In genomic region chr16:38361933-38362332, GRCm38 (mm10) we compare ENCODE assay signal across 8 mouse cellular contexts. TPM values are rescaled to one million over a fixed set of nuclear protein-coding genes. Genes with fewer than 3 reads are reported as not detected.
DNase-seq lines count a peak whose midpoint lies in the region; ATAC-seq and TF ChIP-seq lines count a peak whose summit lies in the region.

Gene Popdc2 (plus strand): TSS chr16:38362209.

- peaks cover 10% of the 10 kb centered on the region for H3K4me1 ChIP-seq in testis, adult 2 months (ENCODE audit: control insufficient read depth, insufficient read depth, low read length)
- peaks cover 9% of the 10 kb centered on the region for H3K4me1 ChIP-seq in limb, embryonic 12.5 days (replicated peaks)
- peaks cover 7% of the 10 kb centered on the region; the same call in 1 of the 2 replicates for H3K4me1 ChIP-seq in stomach, embryonic 16.5 days (ENCODE audit: control insufficient read depth, insufficient read depth, low read length)
- H3K4me1 ChIP-seq in forebrain, embryonic 14.5 days (ENCODE audit: control insufficient read depth, insufficient read depth, low read length) = no peaks in the 10 kb centered on the region
- H3K4me1 ChIP-seq in hindbrain, postnatal 0 days (ENCODE audit: insufficient read depth, low read length) = no peaks in the 10 kb centered on the region; the same call in 1 of the 2 replicates

- H3K4me3 ChIP-seq in testis, adult 2 months (ENCODE audit: control insufficient read depth, low read depth, low read length) = peak within 1 kb of the TSS; percentile 32
- no peak within 1 kb of the TSS for H3K4me3 ChIP-seq in limb, embryonic 12.5 days (replicated peaks)
- H3K4me3 ChIP-seq in stomach, embryonic 16.5 days (replicated peaks; ENCODE audit: low read length) = peak within 1 kb of the TSS; percentile 31
- no peak within 1 kb of the TSS for H3K4me3 ChIP-seq in forebrain, embryonic 14.5 days (ENCODE audit: low read depth, low read length)
- no peak within 1 kb of the TSS for H3K4me3 ChIP-seq in hindbrain, postnatal 0 days (ENCODE audit: low read length)

- no peaks in the 10 kb centered on the region for H3K27me3 ChIP-seq in testis, adult 2 months (ENCODE audit: control insufficient read depth, insufficient read depth, low read length)
- H3K27me3 ChIP-seq in limb, embryonic 12.5 days = no peaks in the 10 kb centered on the region
- no peaks in the 10 kb centered on the region for H3K27me3 ChIP-seq in stomach, embryonic 16.5 days (ENCODE audit: control insufficient read depth, insufficient read depth, low read length)
- H3K27me3 ChIP-seq in forebrain, embryonic 14.5 days (replicated peaks; ENCODE audit: control insufficient read depth, insufficient read depth, low read length) = no peaks in the 10 kb centered on the region
- H3K27me3 ChIP-seq in hindbrain, postnatal 0 days (ENCODE audit: insufficient read depth, low read length) = no peaks in the 10 kb centered on the region

- no peak within 1 kb of the TSS for H3K9ac ChIP-seq in limb, embryonic 12.5 days (replicated peaks)
- H3K9ac ChIP-seq in stomach, embryonic 16.5 days (ENCODE audit: low read length) = peak within 1 kb of the TSS; percentile 47
- H3K9ac ChIP-seq in forebrain, embryonic 14.5 days (ENCODE audit: low read length) = no peak within 1 kb of the TSS
- no peak within 1 kb of the TSS for H3K9ac ChIP-seq in hindbrain, postnatal 0 days (replicated peaks; ENCODE audit: low read length)

- 0 out of 2 replicates have a peak within 1 kb of the TSS, but pooled peaks have one; percentile 2 for H3K4me2 ChIP-seq in limb, embryonic 12.5 days
- H3K4me2 ChIP-seq in stomach, embryonic 16.5 days (ENCODE audit: low read depth, low read length) = peak within 1 kb of the TSS; percentile 30
- no peak within 1 kb of the TSS for H3K4me2 ChIP-seq in forebrain, embryonic 14.5 days (ENCODE audit: low read length)
- H3K4me2 ChIP-seq in hindbrain, postnatal 0 days (ENCODE audit: low read depth, low read length) = no peak within 1 kb of the TSS

- H3K9me3 ChIP-seq in limb, embryonic 12.5 days = no peaks in the 10 kb centered on the region
- H3K9me3 ChIP-seq in stomach, embryonic 16.5 days (replicated peaks; ENCODE audit: control insufficient read depth, low read length) = no peaks in the 10 kb centered on the region
- no peaks in the 10 kb centered on the region for H3K9me3 ChIP-seq in forebrain, embryonic 14.5 days (replicated peaks; ENCODE audit: control insufficient read depth, low read length)
- no peaks in the 10 kb centered on the region for H3K9me3 ChIP-seq in hindbrain, postnatal 0 days (ENCODE audit: low read length)

- no peak for TF ChIP-seq POLR2A in testis, adult 2 months (IDR thresholded peaks at IDR 0.05; ENCODE audit: control insufficient read depth, low read depth, low read length)

- no peak within 1 kb of the TSS for H3K27ac ChIP-seq in testis, adult 2 months (ENCODE audit: control insufficient read depth, insufficient read depth, low read depth, low read length)
- H3K27ac ChIP-seq in limb, embryonic 12.5 days = no peak within 1 kb of the TSS
- H3K27ac ChIP-seq in stomach, embryonic 16.5 days (ENCODE audit: low read length) = peak within 1 kb of the TSS; percentile 52
- no peak within 1 kb of the TSS for H3K27ac ChIP-seq in forebrain, embryonic 14.5 days (ENCODE audit: low read depth, low read length)
- no peak within 1 kb of the TSS for H3K27ac ChIP-seq in hindbrain, postnatal 0 days

- TF ChIP-seq CTCF in testis, adult 2 months (IDR thresholded peaks at IDR 0.05; ENCODE audit: control insufficient read depth, insufficient read depth, insufficient replicate concordance, low read depth, low read length) = no peak
- TF ChIP-seq CTCF in hindbrain, postnatal 0 days (IDR thresholded peaks at IDR 0.05; ENCODE audit: low read depth) = no peak

- 27% methylated on average over 10 of the region's 10 CpGs for WGBS in limb, embryonic 12.5 days
- 13% methylated on average over 10 of the region's 10 CpGs for WGBS in stomach, embryonic 16.5 days
- 75% methylated on average over 10 of the region's 10 CpGs for WGBS in forebrain, embryonic 14.5 days
- 54% methylated on average over 10 of the region's 10 CpGs for WGBS in hindbrain, postnatal 0 days

- H3K36me3 ChIP-seq in testis, adult 2 months (ENCODE audit: control insufficient read depth, insufficient read depth, low read length) = no peaks in the 10 kb centered on the region
- H3K36me3 ChIP-seq in limb, embryonic 12.5 days = peaks cover under 1% of the 10 kb centered on the region
- H3K36me3 ChIP-seq in stomach, embryonic 16.5 days (ENCODE audit: control insufficient read depth, insufficient read depth, low read length) = no peaks in the 10 kb centered on the region
- no peaks in the 10 kb centered on the region for H3K36me3 ChIP-seq in forebrain, embryonic 14.5 days (ENCODE audit: control insufficient read depth, insufficient read depth, low read length)
- H3K36me3 ChIP-seq in hindbrain, postnatal 0 days (ENCODE audit: insufficient read depth, low read length) = no peaks in the 10 kb centered on the region

- no peak for DNase-seq in testis, postnatal 10 days (ENCODE audit: low spot score)
- peak; percentile 88 for DNase-seq in heart, adult 9 months (ENCODE audit: low spot score in 2 of 2)
- DNase-seq in forebrain, embryonic 14.5 days (ENCODE audit: low spot score) = no peak
- DNase-seq in hindbrain, postnatal 0 days (ENCODE audit: low spot score) = no peak
- DNase-seq in right cerebral cortex, adult 2 months (ENCODE audit: low spot score in 2 of 2) = no peak

- ATAC-seq in limb, embryonic 12.5 days (ENCODE audit: insufficient number of reproducible peaks, insufficient read depth, low FRiP score, low TSS enrichment, low read depth) = no peak
- ATAC-seq in stomach, embryonic 16.5 days (ENCODE audit: insufficient read depth, low FRiP score) = peak; percentile 56; the same call in 1 of the 2 replicates
- ATAC-seq in forebrain, embryonic 14.5 days = no peak
- no peak for ATAC-seq in hindbrain, postnatal 0 days

RNA-seq across cellular contexts. Expression of gene Popdc2, which starts in this region (rescaled TPM):
- 1.4 and 2.0 TPM in 2 replicates for polyA plus RNA-seq in testis, adult 2 months (2012; rRNA removed)
- polyA plus RNA-seq in limb, embryonic 12.5 days (2016; fragmentation: Nextera tagmentation; extraction: Ambion mirVana) = 0.70 and 1.9 TPM in 2 replicates
- polyA plus RNA-seq in stomach, embryonic 16.5 days (2015; fragmentation: Nextera tagmentation; extraction: Ambion mirVana) = 12.3 and 16.2 TPM in 2 replicates
- polyA plus RNA-seq in forebrain, embryonic 14.5 days (2014; fragmentation: Nextera tagmentation; extraction: Ambion mirVana) = 0.17 and 0.51 TPM in 2 replicates
- 0.10 and 0.40 TPM in 2 replicates for total RNA-seq in hindbrain, postnatal 0 days (2014; rRNA removed)
- polyA plus RNA-seq in hindbrain, postnatal 0 days (2015; fragmentation: Nextera tagmentation; extraction: Ambion mirVana) = 0.83 and 1.0 TPM in 2 replicates

Comparison
In these comparisons a context has a peak if more than half of its experiments do, and no peak if none do; other contexts are left out.
1. H3K4me3 ChIP-seq: peak in testis, adult 2 months (single experiment) and stomach, embryonic 16.5 days (single experiment); none in limb, embryonic 12.5 days (single experiment), forebrain, embryonic 14.5 days (single experiment) and hindbrain, postnatal 0 days (single experiment).
2. DNase-seq: peak in heart, adult 9 months (2 of 2); none in testis, postnatal 10 days (single experiment), forebrain, embryonic 14.5 days (single experiment), hindbrain, postnatal 0 days (single experiment) and right cerebral cortex, adult 2 months (0 of 2).
3. H3K4me2 ChIP-seq: peak in limb, embryonic 12.5 days (single experiment) and stomach, embryonic 16.5 days (single experiment); none in forebrain, embryonic 14.5 days (single experiment) and hindbrain, postnatal 0 days (single experiment).